In genomic region chr2:29535566-29536244, GRCm38 (mm10) we compare ENCODE assay signal across 12 mouse cellular contexts.
"Had no signal": no experiment of that assay in that cellular context is flagged by ENCODE, and none has a peak within 500 bp of the region (broad histone marks: within the 10 kb centered on the region; RNA-seq: fewer than 3 reads in every experiment).

No protein-coding gene starts in this region.

- H3K27ac ChIP-seq: layer of hippocampus, adult 2 months; limb, embryonic 12.5 days; liver, embryonic 13.5 days; lung, embryonic 15.5 days; midbrain, embryonic 13.5 days; stomach, embryonic 15.5 days had no signal

- H3K9ac ChIP-seq: limb, embryonic 12.5 days; liver, embryonic 13.5 days; liver, postnatal 0 days; lung, embryonic 15.5 days; midbrain, embryonic 13.5 days; stomach, embryonic 15.5 days had no signal

- DNase-seq: kidney, postnatal 4 days; liver; liver, embryonic 13.5 days; liver, postnatal 0 days; right cerebral cortex, postnatal 14 days; thymus, adult 2 months; thymus, postnatal 25 days had no signal

- H3K9me3 ChIP-seq: limb, embryonic 12.5 days; liver, embryonic 13.5 days; lung, embryonic 15.5 days; midbrain, embryonic 13.5 days; stomach, embryonic 15.5 days had no signal

- ATAC-seq: liver, postnatal 0 days; midbrain, embryonic 13.5 days had no signal

- H3K4me3 ChIP-seq: layer of hippocampus, adult 2 months; limb, embryonic 12.5 days; liver, embryonic 13.5 days; lung, embryonic 15.5 days; midbrain, embryonic 13.5 days; stomach, embryonic 15.5 days had no signal

- H3K36me3 ChIP-seq: limb, embryonic 12.5 days; liver, embryonic 13.5 days; lung, embryonic 15.5 days; midbrain, embryonic 13.5 days; stomach, embryonic 15.5 days had no signal

- H3K27me3 ChIP-seq: limb, embryonic 12.5 days; liver, embryonic 13.5 days; lung, embryonic 15.5 days; stomach, embryonic 15.5 days had no signal

- H3K4me2 ChIP-seq: limb, embryonic 12.5 days; liver, embryonic 13.5 days; lung, embryonic 15.5 days; midbrain, embryonic 13.5 days; stomach, embryonic 15.5 days had no signal

- H3K4me1 ChIP-seq: liver, embryonic 13.5 days; lung, embryonic 15.5 days; stomach, embryonic 15.5 days had no signal
